Mouse (Mus musculus) granulocyte monocyte progenitor cell, adult 5-6 weeks (primary cell): ENCODE measurements around the gene Rab11fip3. TPM values are rescaled to one million over a fixed set of nuclear protein-coding genes. Genes with fewer than 3 reads are reported as not detected.

Experiments used
- ATAC-seq: replicated peaks from 2 replicates; pipeline ENCODE4 v1.8.0; 2016; ENCODE audit warnings: mild to moderate bottlenecking, moderate TSS enrichment, inconsistent platforms; ENCODE audit not compliant: poor library complexity, severe bottlenecking
- total RNA-seq, 2 experiments: library from RNA; stranded (forward) in 1 of 2; stranded (reverse) in 1 of 2; fragments of 200-712, 200-1000 nt in 1 of 2; fragments of >200 nt in 1 of 2; fragmentation: Nextera tagmentation in 1 of 2; gene quantifications; 2 replicates each; pipeline ENCODE4 v1.2.3; 2014 to 2017

The Rab11fip3 gene
- total RNA-seq, 2 experiments from 2014 or later: 0.46 to 1.3 TPM

DNA sequence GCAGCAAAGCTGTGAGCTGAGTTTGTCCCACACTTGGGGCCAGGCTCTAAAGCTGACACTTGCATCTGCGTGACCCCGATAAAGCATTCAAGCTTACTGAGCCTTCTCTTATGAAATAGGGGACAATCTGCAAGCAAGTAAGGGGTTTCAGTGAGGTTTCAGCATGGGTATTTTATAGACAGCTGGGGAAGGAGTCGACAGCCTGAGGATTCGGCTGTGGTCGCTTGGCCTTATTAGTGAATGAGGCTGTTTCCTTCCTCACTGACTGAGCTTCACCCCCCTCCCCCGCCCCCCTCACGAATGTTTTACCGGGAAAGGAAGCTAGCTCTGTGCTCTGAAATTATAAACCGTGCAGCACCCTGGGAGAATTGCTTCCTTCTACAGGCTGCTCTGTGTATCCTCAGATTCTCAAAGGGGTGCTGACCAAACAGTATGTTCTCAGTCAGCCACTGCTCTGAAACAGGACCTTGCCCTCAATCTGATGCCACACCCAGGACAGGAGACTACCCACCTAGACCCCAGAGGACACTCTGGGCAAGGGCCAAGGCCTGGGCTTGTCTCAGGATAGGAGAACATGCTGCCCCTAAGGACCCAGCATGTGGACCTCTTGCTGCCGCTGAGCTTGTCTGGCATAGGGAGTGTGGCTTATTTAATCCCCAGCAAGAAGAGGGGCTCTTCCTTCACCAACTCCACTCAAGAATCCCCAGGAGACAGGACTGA lies 63.5 kb downstream of the Rab11fip3 start:
- ATAC-seq: no peak; the same call in 1 of the 2 replicates

- no peak for ATAC-seq
Measured at GRCm38 (mm10) chr17:26004711-26005110, 64.6 kb downstream of the Rab11fip3 start.

GRCm38 (mm10) chr17:26003864-26004263 lies 65.5 kb downstream of the Rab11fip3 start:
- no peak for ATAC-seq

GRCm38 (mm10) chr17:25998425-25998824 lies 70.9 kb downstream of the Rab11fip3 start:
- no peak for ATAC-seq

DNA sequence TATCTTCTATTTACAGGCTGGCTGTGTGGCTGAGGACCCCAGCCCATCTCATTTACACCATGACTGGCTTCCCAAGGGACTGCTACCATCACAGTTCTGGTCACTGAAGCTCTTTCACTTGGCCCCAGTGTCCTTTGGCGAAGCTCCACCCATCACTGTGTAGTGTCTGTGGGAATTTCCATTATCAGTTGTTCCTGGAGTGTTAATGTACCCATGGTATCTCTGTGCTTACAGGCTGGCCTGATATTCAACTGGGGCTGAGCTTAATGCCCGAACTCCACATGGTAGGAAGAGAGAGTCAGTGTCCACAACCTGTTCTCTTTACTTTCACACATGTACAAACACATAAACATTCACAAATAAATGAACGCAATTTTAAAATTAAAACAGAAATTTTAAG lies 75.9 kb downstream of the Rab11fip3 start:
- ATAC-seq: no peak

DNA sequence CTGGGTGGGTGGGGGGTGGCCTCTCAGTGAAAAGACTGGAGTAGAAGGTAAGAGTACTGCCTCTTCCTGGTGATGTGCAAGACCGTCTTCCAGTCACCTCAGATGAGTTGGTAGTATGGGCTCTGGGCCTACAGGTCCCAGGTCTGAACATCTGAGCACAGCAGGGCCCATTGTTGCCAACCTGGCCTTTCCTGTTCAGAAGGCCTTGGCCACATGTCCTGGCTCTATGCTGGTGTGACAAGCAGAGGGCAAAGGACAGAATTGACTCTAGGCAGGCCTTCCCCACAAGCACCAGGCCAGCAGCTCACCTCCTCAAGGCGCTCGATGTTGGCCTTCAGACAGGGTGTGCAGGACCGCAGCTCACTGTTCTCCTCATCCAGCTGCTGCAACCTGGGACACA lies 77.1 kb downstream of the Rab11fip3 start:
- ATAC-seq: no peak

DNA sequence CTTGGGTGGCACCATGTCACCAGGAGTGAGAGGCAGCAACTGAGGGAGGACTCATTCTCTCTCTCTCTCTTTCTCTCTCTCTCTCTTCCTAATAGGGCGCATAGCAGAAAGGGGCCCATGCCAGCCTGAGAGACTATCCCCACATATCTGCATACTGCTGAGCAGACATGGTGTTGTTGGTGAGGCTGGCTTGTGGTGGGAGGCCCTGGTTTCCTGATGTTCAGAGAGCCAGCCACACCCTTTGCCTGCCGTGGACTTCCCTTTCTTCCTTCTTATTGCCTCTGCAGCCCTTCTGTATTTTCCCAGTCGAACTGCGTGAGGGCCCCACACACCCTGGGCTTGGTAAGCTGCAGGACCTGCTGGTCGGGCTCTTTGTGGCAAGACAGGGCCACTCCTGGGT lies 79.0 kb downstream of the Rab11fip3 start:
- peak; percentile 31 for ATAC-seq

DNA sequence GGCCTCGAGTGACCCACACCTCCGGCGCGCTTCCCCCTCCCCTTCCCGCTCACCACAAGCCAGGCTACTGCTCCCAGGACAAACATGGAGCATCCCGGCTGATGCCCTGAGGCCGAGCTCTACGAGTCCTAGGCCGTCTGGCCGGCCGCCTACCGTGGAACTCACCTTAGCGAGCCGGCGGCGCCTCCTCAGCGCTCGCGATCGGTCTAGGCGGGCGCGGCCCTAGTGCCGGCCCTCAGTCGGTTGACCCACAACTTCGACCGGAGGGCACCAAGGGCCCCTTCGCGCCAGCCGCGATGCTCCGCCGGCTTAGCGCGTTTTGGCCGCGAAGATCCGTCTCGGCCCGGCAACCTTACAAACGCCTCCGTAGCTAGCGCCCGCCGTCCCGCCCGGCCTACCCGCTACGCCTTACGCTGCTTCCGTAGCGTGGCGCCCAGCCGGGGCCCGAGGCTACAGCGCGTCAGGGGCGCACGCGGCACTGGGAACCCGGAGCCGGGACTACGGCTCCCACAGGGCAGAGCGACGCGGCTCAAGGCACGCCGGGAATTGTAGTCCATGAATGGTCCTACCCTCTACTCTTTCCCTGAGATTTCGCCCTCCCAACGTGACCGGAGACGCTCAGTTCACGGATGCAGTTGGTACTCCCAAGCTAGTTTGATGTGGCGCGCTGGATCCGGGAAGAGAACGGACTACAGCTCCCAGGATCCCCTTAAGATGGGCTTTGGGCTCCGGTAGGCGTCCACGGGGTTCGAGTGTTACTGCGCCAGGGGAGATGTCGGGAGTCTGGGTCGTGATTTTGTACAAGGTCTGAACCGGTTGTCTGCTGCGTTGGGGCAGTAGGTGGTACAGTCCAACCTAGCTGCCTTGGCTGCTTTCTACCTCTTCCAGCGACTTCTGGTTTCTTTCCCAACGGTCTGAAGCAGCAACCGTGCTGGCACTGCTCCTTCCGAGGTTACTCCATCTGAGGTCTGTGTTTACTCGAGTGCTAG lies 83.8 kb downstream of the Rab11fip3 start, which contains the start of gene Capn15:
Gene Capn15, minus strand, starts transcription at position 491 of the 989 bp plus-strand sequence.
- peak; percentile 92 for ATAC-seq

DNA sequence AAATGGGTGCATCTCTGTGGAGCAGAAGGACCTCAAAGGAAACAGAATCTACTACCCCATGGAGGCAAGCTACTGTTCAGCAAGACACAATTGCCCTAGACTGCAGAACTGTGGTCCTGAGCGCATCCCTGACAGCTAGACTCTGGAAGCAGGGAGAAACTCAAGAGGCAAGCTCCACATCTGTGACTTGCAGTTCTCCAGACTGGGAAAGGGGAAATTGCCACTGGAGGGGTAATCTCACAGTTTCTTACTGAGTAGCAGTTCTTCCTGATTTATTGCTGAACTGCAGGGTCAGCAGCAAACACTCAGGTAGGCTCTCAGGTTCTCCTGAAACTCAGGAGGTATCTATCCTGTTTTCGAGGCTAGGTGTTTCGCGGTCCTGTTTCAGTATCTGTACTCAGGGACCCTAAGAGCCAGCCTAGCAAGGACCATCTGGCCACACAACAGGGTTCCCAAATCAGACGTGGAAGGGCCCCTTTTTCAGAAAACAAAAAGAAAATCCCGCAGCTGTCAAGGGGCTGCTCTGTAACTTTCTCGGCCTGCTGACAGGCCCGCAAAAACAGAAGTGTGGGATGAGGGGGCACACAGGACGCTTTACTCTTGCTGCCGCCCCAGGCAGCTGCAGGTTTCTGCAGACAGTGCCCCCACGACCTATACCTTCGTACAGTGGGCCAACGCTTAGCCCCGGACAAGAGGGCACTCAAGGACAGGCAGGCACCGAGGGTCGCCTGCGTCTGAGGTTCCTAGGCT lies 84.6 kb downstream of the Rab11fip3 start:
- 0 out of 2 replicates have a peak, but pooled peaks have one; percentile 17 for ATAC-seq

GRCm38 (mm10) chr17:25984066-25984465 lies 85.3 kb downstream of the Rab11fip3 start:
- ATAC-seq: no peak

GRCm38 (mm10) chr17:25982913-25983312 lies 86.4 kb downstream of the Rab11fip3 start:
- ATAC-seq: no peak

DNA sequence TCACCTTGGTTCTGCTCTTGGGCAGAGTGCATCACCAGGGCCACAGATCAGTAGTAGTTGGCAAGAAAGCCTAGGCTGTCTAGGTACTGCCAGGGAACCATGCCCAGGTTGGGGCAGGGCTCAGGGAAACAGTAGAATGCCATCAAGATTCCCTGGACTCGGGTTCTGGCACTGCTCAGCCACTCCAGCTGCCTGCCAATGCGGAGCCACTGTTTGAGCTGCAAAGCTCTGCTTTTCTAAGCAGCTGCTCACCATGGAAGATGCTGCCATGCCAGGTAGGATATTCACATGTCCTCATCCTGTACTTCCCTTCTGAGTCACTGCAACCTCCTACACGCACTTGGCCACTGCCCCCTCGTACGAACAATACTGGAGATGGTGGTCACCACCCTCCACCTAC lies 88.5 kb downstream of the Rab11fip3 start:
- no peak for ATAC-seq

- ATAC-seq: no peak
Measured at GRCm38 (mm10) chr17:25979829-25980738, 89.3 kb downstream of the Rab11fip3 start.

GRCm38 (mm10) chr17:25970954-25971707 lies 98.2 kb downstream of the Rab11fip3 start:
- ATAC-seq: no peak

GRCm38 (mm10) chr17:25970448-25970847 lies 98.9 kb downstream of the Rab11fip3 start:
- no peak for ATAC-seq

- ATAC-seq: no peak
Measured at GRCm38 (mm10) chr17:25968176-25968575, 101.2 kb downstream of the Rab11fip3 start.

DNA sequence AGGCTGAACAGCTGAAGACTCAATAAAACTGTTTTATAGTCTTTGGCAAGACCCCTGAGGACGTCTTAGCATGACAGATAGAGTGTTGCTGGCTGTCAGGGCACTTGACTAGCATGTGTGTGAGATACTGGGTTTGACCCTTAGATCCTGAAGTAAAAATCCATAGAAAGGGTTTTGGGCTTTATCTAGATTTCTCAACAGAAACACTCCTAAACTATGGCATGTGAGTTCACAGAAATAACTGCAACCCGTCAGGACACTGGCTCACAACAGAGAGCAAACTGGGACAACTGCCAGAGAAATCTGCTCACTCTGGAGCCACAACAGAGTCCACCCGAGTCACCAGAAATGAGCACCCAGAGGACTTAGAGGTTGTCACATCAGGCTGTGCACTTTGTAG lies 101.7 kb downstream of the Rab11fip3 start:
- ATAC-seq: no peak

DNA sequence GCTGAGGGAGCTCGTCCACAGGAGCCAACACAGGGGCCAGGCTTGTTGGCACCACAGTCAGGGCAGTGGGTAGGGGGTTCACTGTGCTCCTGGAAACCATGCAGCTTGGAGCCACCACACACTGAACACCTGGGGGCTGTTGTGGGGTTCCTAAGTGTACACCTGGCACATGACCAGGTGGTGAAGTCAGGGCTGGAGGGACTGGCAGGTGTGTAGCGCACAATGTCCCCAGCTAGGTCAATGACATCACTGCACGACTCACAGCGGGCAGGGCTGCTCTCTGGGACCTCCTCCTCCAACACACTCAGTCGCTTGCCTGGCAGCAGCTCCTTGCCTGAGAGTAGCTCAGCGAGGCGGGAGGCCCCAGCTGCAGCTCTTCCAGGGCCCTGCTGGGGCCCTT lies 105.1 kb downstream of the Rab11fip3 start:
- no peak for ATAC-seq
